Mouse (Mus musculus) hindbrain, embryonic 16.5 days (tissue): ENCODE data around the gene Pax8. TPM values are rescaled to one million over a fixed set of nuclear protein-coding genes. Genes with fewer than 3 reads are reported as not detected.

ENCODE experiments used
- ATAC-seq: fragments of 200-750 bp; cut with Nextera tagmentation; 2 replicates; pipeline ENCODE4 v1.8.0; 2017; ENCODE audit warnings: moderate TSS enrichment, moderate library complexity
- H3K27ac ChIP-seq: fragments of 300-500 bp; sonication (generic); 2 replicates; pipeline ENCODE4 v1.5.1; 2014; ENCODE audit warnings: low read depth, mild to moderate bottlenecking, control low read depth, low read length, moderate library complexity
- H3K27me3 ChIP-seq: fragments of 300-500 bp; sonication (generic); replicated peaks from 2 replicates; pipeline ENCODE4 v1.6.1; 2014; ENCODE audit warnings: low read length; ENCODE audit not compliant: control insufficient read depth, insufficient read depth
- H3K36me3 ChIP-seq: fragments of 300-500 bp; sonication (generic); 2 replicates; pipeline ENCODE4 v1.6.1; 2014; ENCODE audit warnings: mild to moderate bottlenecking, low read length, moderate library complexity, mixed read lengths; ENCODE audit not compliant: control insufficient read depth, insufficient read depth
- H3K4me1 ChIP-seq: fragments of 300-500 bp; sonication (generic); 2 replicates; pipeline ENCODE4 v1.6.1; 2014; ENCODE audit warnings: low read depth, low read length; ENCODE audit not compliant: control insufficient read depth, insufficient read depth
- H3K4me2 ChIP-seq: fragments of 300-500 bp; sonication (generic); 2 replicates; pipeline ENCODE4 v1.6.1; 2014; ENCODE audit warnings: mild to moderate bottlenecking, low read length, control low read depth, moderate library complexity
- H3K4me3 ChIP-seq: fragments of 300-500 bp; sonication (generic); 2 replicates; pipeline ENCODE4 v1.5.1; 2014; ENCODE audit warnings: mild to moderate bottlenecking, low read length, control low read depth, moderate library complexity
- H3K9ac ChIP-seq: fragments of 300-500 bp; sonication (generic); 2 replicates; pipeline ENCODE4 v1.6.1; 2014; ENCODE audit warnings: low read depth, mild to moderate bottlenecking, control low read depth, low read length, moderate library complexity
- H3K9me3 ChIP-seq: fragments of 300-500 bp; sonication (generic); 2 replicates; pipeline ENCODE4 v1.6.1; 2014; ENCODE audit warnings: mild to moderate bottlenecking, low read length, moderate library complexity; ENCODE audit not compliant: control insufficient read depth
- WGBS: fragments of 180-500 bp; shearing (Covaris S2); extraction: QIAGEN DNeasy Blood & Tissue Kit; methylation state at CpG from one replicate; pipeline ENCODE4 v1.1.7; 2014; 5-methylcytosine and 5-hydroxymethylcytosine counted together
- polyA plus RNA-seq: library from polyadenylated mRNA; unstranded; fragments of >200 nt; fragmentation: Nextera tagmentation; extraction: Ambion mirVana; gene quantifications from 2 replicates; pipeline ENCODE4 v1.2.1, GENCODE M21; 2015

Gene Pax8
- polyA plus RNA-seq, 1 experiment from 2014 or later = 24.0 TPM

GRCm38 (mm10) chr2:24427866-24428675 lies 47.3 kb downstream of the Pax8 start:
- Histone ChIP-seq H3K36me3 (no peaks in the 10 kb centered on the region), H3K27ac (peak overlapping the region; percentile 81), H3K4me3 (no peak overlapping the region), H3K4me2 (no peak overlapping the region), H3K9me3 (no peaks in the 10 kb centered on the region), H3K9ac (0 out of 2 replicates have a peak overlapping the region, but pooled peaks have one; percentile 23), H3K27me3 (no peaks in the 10 kb centered on the region), H3K4me1 (peaks cover 10% of the 10 kb centered on the region)
- ATAC-seq = peak; percentile 96
- WGBS = 17% methylated on average over 12 of the region's 12 CpGs

- H3K36me3 ChIP-seq = no peaks in the 10 kb centered on the region
- no peak overlapping the region for H3K4me2 ChIP-seq
- 79% methylated on average over 2 of the region's 2 CpGs for WGBS
- H3K27ac ChIP-seq = no peak overlapping the region
- H3K9me3 ChIP-seq = no peaks in the 10 kb centered on the region
- no peaks in the 10 kb centered on the region for H3K27me3 ChIP-seq
- no peak overlapping the region for H3K9ac ChIP-seq
- H3K4me3 ChIP-seq = no peak overlapping the region
- peaks cover 10% of the 10 kb centered on the region for H3K4me1 ChIP-seq
- ATAC-seq = no peak
Measured at GRCm38 (mm10) chr2:24425630-24426029, 49.8 kb downstream of the Pax8 start.

- Histone ChIP-seq H3K4me2 (no peak overlapping the region), H3K4me1 (peaks cover 3% of the 10 kb centered on the region), H3K9me3 (no peaks in the 10 kb centered on the region), H3K36me3 (no peaks in the 10 kb centered on the region), H3K27me3 (no peaks in the 10 kb centered on the region), H3K9ac (no peak overlapping the region), H3K27ac (no peak overlapping the region), H3K4me3 (no peak overlapping the region)
- no peak for ATAC-seq
- WGBS = 82% methylated on average over 3 of the region's 3 CpGs
Measured at GRCm38 (mm10) chr2:24422815-24423214, 52.6 kb downstream of the Pax8 start.

- 92% methylated on average over 6 of the region's 6 CpGs for WGBS
- no peak for ATAC-seq
- Histone ChIP-seq H3K9ac (no peak overlapping the region), H3K27me3 (no peaks in the 10 kb centered on the region), H3K9me3 (no peaks in the 10 kb centered on the region), H3K4me3 (no peak overlapping the region), H3K27ac (no peak overlapping the region), H3K4me2 (no peak overlapping the region), H3K36me3 (no peaks in the 10 kb centered on the region), H3K4me1 (peaks cover 8% of the 10 kb centered on the region)
Measured at GRCm38 (mm10) chr2:24421211-24421863, 54.1 kb downstream of the Pax8 start.

- H3K4me1 ChIP-seq = peaks cover 10% of the 10 kb centered on the region
- no peaks in the 10 kb centered on the region for H3K27me3 ChIP-seq
- no peak overlapping the region for H3K4me3 ChIP-seq
- ATAC-seq = no peak
- H3K9ac ChIP-seq = no peak overlapping the region
- H3K4me2 ChIP-seq = no peak overlapping the region
- no peaks in the 10 kb centered on the region for H3K9me3 ChIP-seq
- WGBS = 91% methylated on average over 4 of the region's 4 CpGs
- H3K27ac ChIP-seq = no peak overlapping the region
- H3K36me3 ChIP-seq = no peaks in the 10 kb centered on the region
Measured at GRCm38 (mm10) chr2:24417564-24417963, 57.8 kb downstream of the Pax8 start.

- 10% methylated on average over 2 of the region's 2 CpGs for WGBS
Measured at GRCm38 (mm10) chr2:24417106-24417505, 58.3 kb downstream of the Pax8 start.

GRCm38 (mm10) chr2:24416668-24417067 lies 58.7 kb downstream of the Pax8 start:
- Histone ChIP-seq H3K27me3 (no peaks in the 10 kb centered on the region), H3K4me3 (no peak overlapping the region), H3K9me3 (no peaks in the 10 kb centered on the region), H3K27ac (peak overlapping the region; percentile 51), H3K9ac (peak overlapping the region; percentile 41; the same call in 1 of the 2 replicates), H3K4me1 (peaks cover 10% of the 10 kb centered on the region), H3K4me2 (no peak overlapping the region; the same call in 1 of the 2 replicates), H3K36me3 (no peaks in the 10 kb centered on the region)
- WGBS = 3% methylated on average over 9 of the region's 9 CpGs
- peak; percentile 84 for ATAC-seq

More at GRCm38 (mm10) chr2:24417106-24417505, 58.3 kb downstream of the Pax8 start:
- H3K4me2 ChIP-seq = no peak overlapping the region; the same call in 1 of the 2 replicates
- H3K36me3 ChIP-seq = no peaks in the 10 kb centered on the region
- no peaks in the 10 kb centered on the region for H3K9me3 ChIP-seq
- H3K9ac ChIP-seq = no peak overlapping the region; the same call in 1 of the 2 replicates
- H3K27me3 ChIP-seq = no peaks in the 10 kb centered on the region
- H3K4me3 ChIP-seq = no peak overlapping the region
- peaks cover 10% of the 10 kb centered on the region for H3K4me1 ChIP-seq
- ATAC-seq = peak; percentile 48
- H3K27ac ChIP-seq = peak overlapping the region; percentile 51

- Histone ChIP-seq H3K4me3 (no peak overlapping the region), H3K27ac (no peak overlapping the region; the same call in 1 of the 2 replicates), H3K36me3 (no peaks in the 10 kb centered on the region), H3K27me3 (no peaks in the 10 kb centered on the region), H3K4me2 (no peak overlapping the region), H3K9ac (no peak overlapping the region), H3K4me1 (peaks cover 10% of the 10 kb centered on the region), H3K9me3 (no peaks in the 10 kb centered on the region)
- no peak for ATAC-seq
- WGBS = 63% methylated on average over 4 of the region's 4 CpGs
Measured at GRCm38 (mm10) chr2:24413677-24414076, 61.7 kb downstream of the Pax8 start.

- H3K4me3 ChIP-seq = no peak overlapping the region
- no peaks in the 10 kb centered on the region for H3K9me3 ChIP-seq
- H3K4me2 ChIP-seq = no peak overlapping the region
- H3K9ac ChIP-seq = no peak overlapping the region
- H3K4me1 ChIP-seq = peaks cover 10% of the 10 kb centered on the region
- peak overlapping the region; percentile 27; the same call in 1 of the 2 replicates for H3K27ac ChIP-seq
- WGBS = 78% methylated on average over 3 of the region's 3 CpGs
- ATAC-seq = no peak
- H3K36me3 ChIP-seq = no peaks in the 10 kb centered on the region
- no peaks in the 10 kb centered on the region for H3K27me3 ChIP-seq
Measured at GRCm38 (mm10) chr2:24413172-24413571, 62.2 kb downstream of the Pax8 start.
